Mouse (Mus musculus) midbrain, postnatal 0 days (tissue): Measurements from ENCODE around the gene Zdhhc5. TPM values are rescaled to one million over a fixed set of nuclear protein-coding genes. Genes with fewer than 3 reads are reported as not detected.
A peak's percentile ranks its signal among the peaks of the same experiment; 100 is the strongest.
"Not testable (repeated sequence)": the region's sequence is repeated elsewhere in the genome, so short reads cannot be mapped to it uniquely, and the experiment has no call there.

ENCODE experiments used
- ATAC-seq: fragments of 200-750 bp; cut with Nextera tagmentation; 2 replicates; pipeline ENCODE4 v1.8.0; 2017; ENCODE audit warnings: moderate number of reproducible peaks, mild to moderate bottlenecking, moderate TSS enrichment, moderate library complexity; ENCODE audit not compliant: low FRiP score
- DNase-seq: peaks from one replicate; pipeline ENCODE4 v3.0.0-alpha.2; 2015; ENCODE audit warnings: low spot score
- H3K27ac ChIP-seq: fragments of 300-500 bp; sonication (generic); 2 replicates; pipeline ENCODE4 v1.5.1; 2014; ENCODE audit warnings: low read depth, mild to moderate bottlenecking, low read length, mixed read lengths
- H3K27me3 ChIP-seq: fragments of 300-500 bp; sonication (generic); 2 replicates; pipeline ENCODE4 v1.6.1; 2014; ENCODE audit warnings: low read length, control low read depth, mixed read lengths; ENCODE audit not compliant: insufficient read depth
- H3K36me3 ChIP-seq: fragments of 300-500 bp; sonication (generic); 2 replicates; pipeline ENCODE4 v1.6.1; 2014; ENCODE audit warnings: low read length, control low read depth, mixed read lengths; ENCODE audit not compliant: insufficient read depth
- H3K4me1 ChIP-seq: fragments of 300-500 bp; sonication (generic); 2 replicates; pipeline ENCODE4 v1.6.1; 2014; ENCODE audit warnings: mild to moderate bottlenecking, control low read depth, antibody characterized with exemption, low read length, mixed read lengths; ENCODE audit not compliant: insufficient read depth
- H3K4me2 ChIP-seq: fragments of 300-500 bp; sonication (generic); 2 replicates; pipeline ENCODE4 v1.6.1; 2014; ENCODE audit warnings: low read depth, mild to moderate bottlenecking, low read length, mixed read lengths; ENCODE audit not compliant: poor library complexity, severe bottlenecking
- H3K4me3 ChIP-seq: fragments of 300-500 bp; sonication (generic); 2 replicates; pipeline ENCODE4 v1.5.1; 2014; ENCODE audit warnings: low read depth, mild to moderate bottlenecking, low read length, moderate library complexity
- H3K9ac ChIP-seq: fragments of 300-500 bp; sonication (generic); replicated peaks from 2 replicates; pipeline ENCODE4 v1.6.1; 2014; ENCODE audit warnings: mild to moderate bottlenecking, low read length, moderate library complexity, mixed read lengths; ENCODE audit not compliant: poor library complexity, severe bottlenecking
- H3K9me3 ChIP-seq: fragments of 300-500 bp; sonication (generic); 2 replicates; pipeline ENCODE4 v1.6.1; 2016; ENCODE audit warnings: low read length, control low read depth
- CTCF ChIP-seq: IDR thresholded peaks from 2 replicates; pipeline ENCODE4 v1.5.1; 2016; ENCODE audit warnings: antibody characterized with exemption, mild to moderate bottlenecking
- whole genome bisulfite sequencing: fragments of 180-500 bp; shearing (Covaris S2); extraction: QIAGEN DNeasy Blood & Tissue Kit; methylation state at CpG from one replicate; pipeline ENCODE4 v1.1.7; 2014; 5-methylcytosine and 5-hydroxymethylcytosine counted together
- polyA plus RNA-seq: library from polyadenylated mRNA; unstranded; fragments of >200 nt; fragmentation: Nextera tagmentation; extraction: Ambion mirVana; gene quantifications from 2 replicates; pipeline ENCODE4 v1.2.1, GENCODE M21; 2015
- total RNA-seq: library from RNA; depleted of rRNA; stranded (reverse); fragments of >200 nt; gene quantifications from 2 replicates; pipeline ENCODE4 v1.2.3, GENCODE M21; 2014

The Zdhhc5 gene
- total and polyA plus RNA-seq, 2 experiments from 2014 or later = 17.9 to 39.0 TPM

DNA sequence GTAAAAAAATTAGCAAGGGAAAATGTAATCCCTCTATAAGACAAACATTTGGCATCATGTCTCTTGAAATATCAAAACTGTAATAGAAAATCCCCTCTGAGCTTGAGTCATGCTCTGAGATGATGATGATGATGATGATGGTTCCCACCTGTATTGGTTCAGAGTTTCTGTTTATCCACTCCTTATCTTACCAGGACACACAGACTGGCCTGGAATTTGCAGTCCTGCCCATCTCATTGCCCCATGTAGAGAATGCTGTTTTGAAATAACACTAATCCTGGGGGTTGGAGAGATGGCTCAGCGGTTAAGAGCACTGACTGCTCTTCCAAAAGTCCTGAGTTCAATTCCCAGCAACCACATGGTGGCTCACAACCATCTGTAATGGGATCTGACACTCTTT is 17.4 kb upstream of the Zdhhc5 start:
- no peak for DNase-seq
- H3K27ac ChIP-seq = no peak overlapping the region
- no peak for ATAC-seq
- H3K27me3 ChIP-seq = no peaks in the 10 kb centered on the region
- no peak overlapping the region for H3K4me2 ChIP-seq
- no peak overlapping the region for H3K9ac ChIP-seq
- WGBS = 60% methylated on average over 1 of the region's 1 CpGs
- peaks cover 13% of the 10 kb centered on the region for H3K4me1 ChIP-seq
- H3K9me3 ChIP-seq = no peaks in the 10 kb centered on the region
- no peak overlapping the region for H3K4me3 ChIP-seq
- H3K36me3 ChIP-seq = no peaks in the 10 kb centered on the region
- no peak for TF ChIP-seq CTCF

- Histone ChIP-seq H3K4me2 (no peak overlapping the region), H3K9me3 (no peaks in the 10 kb centered on the region), H3K27me3 (no peaks in the 10 kb centered on the region), H3K9ac (no peak overlapping the region), H3K4me1 (peaks cover 6% of the 10 kb centered on the region), H3K36me3 (no peaks in the 10 kb centered on the region), H3K27ac (no peak overlapping the region), H3K4me3 (no peak overlapping the region)
- WGBS = 83% methylated on average over 3 of the region's 3 CpGs
- no peak for TF ChIP-seq CTCF
- no peak for ATAC-seq
- no peak for DNase-seq
These were observed 16.2 kb upstream of the Zdhhc5 start for GRCm38 (mm10) chr2:84731206-84731605.

GRCm38 (mm10) chr2:84728191-84728590 is 13.2 kb upstream of the Zdhhc5 start:
- not testable (repeated sequence) for H3K4me1 ChIP-seq, H3K27ac ChIP-seq, H3K36me3 ChIP-seq, H3K9me3 ChIP-seq, H3K27me3 ChIP-seq, ATAC-seq, H3K9ac ChIP-seq, H3K4me3 ChIP-seq, DNase-seq, H3K4me2 ChIP-seq
- WGBS = 84% methylated on average over 5 of the region's 5 CpGs

GRCm38 (mm10) chr2:84727172-84727858 is 12.3 kb upstream of the Zdhhc5 start, which contains the start of gene Clp1:
Gene Clp1 (minus strand): TSS chr2:84727350.
- Histone ChIP-seq H3K9me3 (no peaks in the 10 kb centered on the region), H3K4me3 (peak within 1 kb of the TSS; percentile 50), H3K27ac (peak within 1 kb of the TSS; percentile 62), H3K36me3 (peaks cover 8% of the 10 kb centered on the region; the same call in 1 of the 2 replicates), H3K4me2 (peak within 1 kb of the TSS; percentile 67), H3K27me3 (no peaks in the 10 kb centered on the region), H3K9ac (peak within 1 kb of the TSS; percentile 48), H3K4me1 (0 out of 2 replicates have a peak, but pooled peaks cover 7% of the 10 kb centered on the region)
- ATAC-seq = peak; percentile 97
- DNase-seq = peak; percentile 98
- under 1% methylated on average over 39 of the region's 39 CpGs for WGBS
- TF ChIP-seq CTCF = peak; percentile 21; the same call in 1 of the 2 replicates

GRCm38 (mm10) chr2:84726716-84727115 is 11.7 kb upstream of the Zdhhc5 start:
- H3K9me3 ChIP-seq = no peaks in the 10 kb centered on the region
- H3K9ac ChIP-seq = peak overlapping the region; percentile 48
- no peak for DNase-seq
- 5% methylated on average over 9 of the region's 9 CpGs for WGBS
- no peak overlapping the region for H3K27ac ChIP-seq
- 0 out of 2 replicates have a peak, but pooled peaks cover 7% of the 10 kb centered on the region for H3K4me1 ChIP-seq
- H3K36me3 ChIP-seq = peaks cover 8% of the 10 kb centered on the region; the same call in 1 of the 2 replicates
- ATAC-seq = 0 out of 2 replicates have a peak, but pooled peaks have one; percentile 8
- no peak for TF ChIP-seq CTCF
- no peaks in the 10 kb centered on the region for H3K27me3 ChIP-seq
- H3K4me2 ChIP-seq = peak overlapping the region; percentile 67
- peak overlapping the region; percentile 50 for H3K4me3 ChIP-seq

DNA sequence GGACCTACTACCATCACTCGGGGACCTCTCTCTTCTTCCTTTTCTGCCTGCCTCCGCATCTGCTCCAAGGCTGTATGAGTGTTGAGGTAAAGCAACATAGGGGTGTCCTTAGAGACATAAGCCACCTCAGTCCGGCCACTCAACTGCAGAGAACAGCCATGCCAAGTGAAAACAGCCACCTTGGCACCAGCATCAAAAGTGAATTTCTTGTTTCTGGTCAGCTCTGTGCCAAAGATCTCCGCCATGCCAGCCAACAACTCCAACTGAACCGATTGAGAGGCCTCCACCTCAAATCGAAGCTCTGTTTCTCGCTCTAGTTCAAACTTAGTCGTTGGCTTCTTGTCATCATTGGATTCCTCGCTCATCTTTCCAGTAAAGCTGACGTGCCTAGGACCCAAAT is 10.8 kb upstream of the Zdhhc5 start:
- H3K9me3 ChIP-seq = no peaks in the 10 kb centered on the region
- no peak overlapping the region for H3K4me3 ChIP-seq
- H3K9ac ChIP-seq = no peak overlapping the region
- H3K4me2 ChIP-seq = no peak overlapping the region; the same call in 1 of the 2 replicates
- DNase-seq = no peak
- peaks cover 12% of the 10 kb centered on the region; the same call in 1 of the 2 replicates for H3K36me3 ChIP-seq
- ATAC-seq = no peak
- no peak for TF ChIP-seq CTCF
- no peaks in the 10 kb centered on the region for H3K27me3 ChIP-seq
- no peak overlapping the region for H3K27ac ChIP-seq
- 94% methylated on average over 10 of the region's 10 CpGs for whole genome bisulfite sequencing
- H3K4me1 ChIP-seq = 0 out of 2 replicates have a peak, but pooled peaks cover 7% of the 10 kb centered on the region
